Mouse (Mus musculus): ENCODE data around the gene Gm10721. TPM values are rescaled to one million over a fixed set of nuclear protein-coding genes. Genes with fewer than 3 reads are reported as not detected.
A peak's percentile ranks its signal among the peaks of the same experiment; 100 is the strongest.
"Not testable (repeated sequence)": the region's sequence is repeated elsewhere in the genome, so short reads cannot be mapped to it uniquely, and the experiment has no call there.

The Gm10721 gene
- polyA plus RNA-seq, 1 experiment from 2014 or later = not detected

GRCm38 (mm10) chr9:3030677-3031318, 17.9 kb downstream of the Gm10721 start:
- not testable (repeated sequence) for H3K9me3 ChIP-seq (ENCODE audit: control insufficient read depth, low read length); H3K9ac ChIP-seq (ENCODE audit: low read depth, low read length); H3K36me3 ChIP-seq (ENCODE audit: control insufficient read depth, insufficient read depth, low read length); H3K4me2 ChIP-seq; H3K4me1 ChIP-seq (replicated peaks; ENCODE audit: control insufficient read depth, insufficient read depth, low read length); ATAC-seq (replicated peaks; ENCODE audit: low FRiP score); H3K4me3 ChIP-seq (ENCODE audit: low read depth, low read length); H3K27ac ChIP-seq (ENCODE audit: low read depth, low read length); H3K27me3 ChIP-seq (replicated peaks; ENCODE audit: control insufficient read depth, insufficient read depth, low read length)
- DNase-seq (ENCODE audit: low spot score) = peak; percentile 76
- 49% methylated on average over 2 of the region's 10 CpGs for WGBS

DNA sequence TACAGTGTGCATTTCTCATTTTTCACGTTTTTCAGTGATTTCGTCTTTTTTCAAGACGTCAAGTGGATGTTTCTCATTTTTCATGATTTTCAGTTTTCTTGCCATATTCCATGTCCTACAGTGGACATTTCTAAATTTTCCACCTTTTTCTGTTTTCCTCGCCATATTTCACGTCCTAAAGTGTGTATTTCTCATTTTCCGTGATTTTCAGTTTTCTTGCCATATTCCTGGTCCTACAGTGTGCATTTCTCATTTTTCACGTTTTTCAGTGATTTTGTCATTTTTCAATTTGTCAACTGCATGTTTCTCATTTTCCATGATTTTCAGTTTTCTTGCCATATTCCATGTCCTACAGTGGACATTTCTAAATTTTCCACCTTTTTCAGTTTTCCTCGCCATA, 21.4 kb downstream of the Gm10721 start, which contains the start of gene Gm17535:
Gm17535 (plus strand) TSS at position 301 of the 400 bp plus-strand sequence.
- not testable (repeated sequence) for H3K9me3 ChIP-seq (ENCODE audit: control insufficient read depth, low read length); ATAC-seq (replicated peaks; ENCODE audit: low FRiP score); H3K27ac ChIP-seq (ENCODE audit: low read depth, low read length); DNase-seq (ENCODE audit: low spot score); H3K36me3 ChIP-seq (ENCODE audit: control insufficient read depth, insufficient read depth, low read length); H3K9ac ChIP-seq (ENCODE audit: low read depth, low read length); H3K4me2 ChIP-seq; H3K27me3 ChIP-seq (replicated peaks; ENCODE audit: control insufficient read depth, insufficient read depth, low read length); H3K4me1 ChIP-seq (replicated peaks; ENCODE audit: control insufficient read depth, insufficient read depth, low read length); H3K4me3 ChIP-seq (ENCODE audit: low read depth, low read length)
- no CpG with 5 or more reads among the region's 8 CpGs for WGBS

- H3K9ac ChIP-seq (ENCODE audit: low read depth, low read length); H3K36me3 ChIP-seq (ENCODE audit: control insufficient read depth, insufficient read depth, low read length); H3K27ac ChIP-seq (ENCODE audit: low read depth, low read length); H3K4me3 ChIP-seq (ENCODE audit: low read depth, low read length); H3K27me3 ChIP-seq (replicated peaks; ENCODE audit: control insufficient read depth, insufficient read depth, low read length); H3K4me1 ChIP-seq (replicated peaks; ENCODE audit: control insufficient read depth, insufficient read depth, low read length); H3K9me3 ChIP-seq (ENCODE audit: control insufficient read depth, low read length); DNase-seq (ENCODE audit: low spot score); H3K4me2 ChIP-seq; ATAC-seq (replicated peaks; ENCODE audit: low FRiP score): not testable (repeated sequence)
- WGBS = 71% methylated on average over 6 of the region's 8 CpGs
Measured at GRCm38 (mm10) chr9:3036577-3036976, 23.6 kb downstream of the Gm10721 start, which contains the start of gene Gm10715. TSS of gene Gm10715 (plus strand) at chr9:3036877.

DNA sequence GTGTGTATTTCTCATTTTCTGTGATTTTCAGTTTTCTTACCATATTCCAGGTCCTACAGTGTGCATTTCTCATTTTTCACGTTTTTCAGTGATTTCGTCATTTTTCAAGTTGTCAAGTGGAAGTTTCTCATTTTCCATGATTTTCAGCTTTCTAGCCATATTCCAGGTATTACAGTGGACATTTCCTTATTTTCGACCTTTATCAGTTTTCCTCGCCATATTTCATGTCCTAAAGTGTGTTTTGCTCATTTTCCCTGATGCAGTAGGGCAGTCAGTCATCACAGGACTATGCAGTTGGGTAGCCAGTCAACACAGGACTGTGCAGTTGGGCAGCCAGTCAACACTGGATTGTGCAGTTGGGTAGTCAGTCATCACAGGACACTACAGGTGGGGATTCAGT, 25.2 kb downstream of the Gm10721 start:
- not testable (repeated sequence) for H3K9ac ChIP-seq (ENCODE audit: low read depth, low read length); H3K27me3 ChIP-seq (replicated peaks; ENCODE audit: control insufficient read depth, insufficient read depth, low read length); H3K27ac ChIP-seq (ENCODE audit: low read depth, low read length); H3K36me3 ChIP-seq (ENCODE audit: control insufficient read depth, insufficient read depth, low read length); H3K4me2 ChIP-seq; H3K4me1 ChIP-seq (replicated peaks; ENCODE audit: control insufficient read depth, insufficient read depth, low read length); DNase-seq (ENCODE audit: low spot score); ATAC-seq (replicated peaks; ENCODE audit: low FRiP score); H3K4me3 ChIP-seq (ENCODE audit: low read depth, low read length); H3K9me3 ChIP-seq (ENCODE audit: control insufficient read depth, low read length)
- WGBS = 61% methylated on average over 4 of the region's 4 CpGs

Small RNAs within 50 kb of the gene (microRNA-seq; reads per million reads assigned to microRNA genes)
- not detected for gene Mir101c (ENCODE audit: borderline number of aligned reads)

Other genes with a start within 250 kb of the Gm10721 start
- not detected in 2 replicates for gene Gm10722, start 12.2 kb upstream of the Gm10721 start, polyA plus RNA-seq (2014; fragmentation: Nextera tagmentation; extraction: Ambion mirVana)
- not detected in 2 replicates for gene Gm11168, start 9.8 kb upstream of the Gm10721 start, polyA plus RNA-seq (2014; fragmentation: Nextera tagmentation; extraction: Ambion mirVana)
- not detected in 2 replicates for gene Gm10720, start 2.5 kb downstream of the Gm10721 start, polyA plus RNA-seq (2014; fragmentation: Nextera tagmentation; extraction: Ambion mirVana)
- gene Gm10719, start 4.3 kb downstream of the Gm10721 start, polyA plus RNA-seq (2014; fragmentation: Nextera tagmentation; extraction: Ambion mirVana) = not detected in 2 replicates
- not detected in 2 replicates for gene Gm10718, start 10.4 kb downstream of the Gm10721 start, polyA plus RNA-seq (2014; fragmentation: Nextera tagmentation; extraction: Ambion mirVana)
- not detected in 2 replicates for gene Gm10717, start 12.3 kb downstream of the Gm10721 start, polyA plus RNA-seq (2014; fragmentation: Nextera tagmentation; extraction: Ambion mirVana)
- gene Gm17535, start 21.5 kb downstream of the Gm10721 start, polyA plus RNA-seq (2014; fragmentation: Nextera tagmentation; extraction: Ambion mirVana) = not detected in 2 replicates
- gene Gm10715, start 23.7 kb downstream of the Gm10721 start, polyA plus RNA-seq (2014; fragmentation: Nextera tagmentation; extraction: Ambion mirVana) = not detected in 2 replicates

All from liver, embryonic 11.5 days (tissue).